Mouse (Mus musculus): Measurements from ENCODE around the gene Cyp24a1.
A peak's percentile ranks its signal among the peaks of the same experiment; 100 is the strongest.

The Cyp24a1 gene

DNA sequence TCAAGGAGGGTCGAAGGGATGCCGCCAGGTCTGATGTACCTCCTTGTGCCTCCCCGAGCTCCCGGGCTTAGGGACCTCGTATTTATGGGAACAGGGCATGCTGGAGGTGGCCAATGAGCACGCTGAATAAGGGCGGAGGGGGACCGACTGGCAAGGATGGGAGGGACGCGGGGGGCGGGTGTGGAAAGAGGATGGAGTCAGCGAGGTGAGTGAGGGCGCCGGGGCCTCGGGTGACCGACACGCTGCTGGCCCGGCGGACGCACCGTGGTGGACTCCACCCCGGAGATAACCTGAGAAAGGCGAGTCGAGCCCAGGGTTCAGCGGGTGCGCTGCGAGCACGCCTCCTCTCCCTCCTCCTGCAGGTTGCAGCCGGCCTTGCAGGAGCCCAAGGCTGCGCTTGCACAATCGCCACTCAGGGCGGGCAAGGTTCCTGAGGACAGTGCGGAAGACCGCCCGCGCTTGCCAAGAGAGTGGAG lies at the start of gene Cyp24a1:
Gene Cyp24a1 (minus strand): TSS at position 55 of the 476 bp plus-strand sequence.
- DNase-seq (ENCODE audit: low spot score) = no peak

DNA sequence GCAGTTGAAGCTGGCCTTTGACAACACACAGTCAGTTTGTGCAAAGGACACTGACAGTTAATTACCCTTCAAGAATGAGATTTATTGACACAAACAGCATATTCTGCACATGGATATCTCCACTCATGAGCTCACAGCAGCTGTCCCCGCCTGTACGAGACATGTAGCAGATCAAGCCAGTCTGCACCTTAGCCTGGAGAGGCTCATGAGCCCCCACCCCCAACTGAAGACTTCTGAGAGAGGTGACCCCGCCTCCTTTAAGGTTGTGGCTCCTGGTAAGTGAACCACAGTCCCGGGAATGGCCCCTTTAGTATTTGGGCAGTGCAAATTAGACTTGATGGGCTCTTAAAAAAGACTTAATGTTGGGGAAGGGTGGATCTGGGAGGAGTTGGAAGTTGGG lies 48.8 kb upstream of the Cyp24a1 start:
- DNase-seq (ENCODE audit: low spot score) = no peak

DNA sequence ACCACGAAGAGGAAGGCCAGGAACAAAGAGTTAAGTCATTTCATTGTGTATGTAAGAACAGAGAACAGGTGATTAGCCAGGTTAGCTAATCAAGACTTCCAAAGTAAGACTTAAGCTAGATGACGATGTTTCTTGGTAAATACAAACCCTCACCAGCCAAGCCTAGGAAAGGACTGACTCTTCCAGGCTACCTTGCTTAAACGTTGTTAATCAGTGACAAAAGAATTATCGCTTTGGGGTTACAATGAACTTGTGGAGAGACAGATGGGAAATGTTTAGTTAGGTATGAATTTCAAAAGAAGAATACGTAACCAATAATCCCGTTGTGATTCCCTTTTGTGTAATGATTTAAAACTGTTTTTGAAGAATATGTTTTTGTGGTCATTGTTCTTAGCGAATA lies 48.0 kb upstream of the Cyp24a1 start:
- DNase-seq (ENCODE audit: low spot score) = no peak

DNA sequence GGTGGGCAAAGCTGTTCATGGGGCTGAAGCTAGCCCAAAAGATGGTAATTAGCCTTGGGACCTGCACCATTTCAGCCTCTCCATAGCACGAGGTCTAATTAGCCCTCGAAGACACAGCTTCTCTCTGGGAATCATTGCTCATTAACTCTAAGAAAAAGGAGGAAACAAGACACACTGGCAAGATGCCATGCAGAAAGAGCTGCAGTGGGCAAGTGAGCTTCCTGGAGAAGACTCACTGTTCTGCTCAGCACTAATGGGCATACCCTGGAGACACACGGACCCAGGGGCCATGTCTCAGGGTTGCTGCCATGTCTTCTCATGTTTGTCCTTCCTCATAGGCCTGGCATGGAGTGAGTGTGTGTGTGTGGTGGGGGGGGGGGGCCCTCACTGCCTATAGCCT lies 47.2 kb upstream of the Cyp24a1 start:
- DNase-seq (ENCODE audit: low spot score) = no peak

DNA sequence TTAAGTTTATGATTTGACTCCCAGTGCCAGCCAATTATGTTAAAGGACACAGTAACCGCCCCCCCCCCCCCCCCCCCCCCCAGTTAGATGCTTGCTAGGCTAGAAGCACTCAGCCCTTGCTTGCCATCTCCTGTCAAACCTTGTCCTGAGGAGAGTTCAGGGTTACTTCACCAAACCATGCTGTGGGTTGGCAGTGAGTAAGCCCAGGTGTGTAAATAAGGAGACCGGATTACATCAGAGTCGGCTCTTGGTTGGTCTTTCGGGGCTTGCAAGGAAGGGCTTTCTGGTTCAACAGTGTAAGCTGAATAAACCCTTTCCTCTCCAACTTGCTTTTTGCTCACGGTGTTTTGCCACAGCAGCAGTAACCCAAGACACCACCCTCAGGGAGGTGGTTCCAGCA lies 46.7 kb upstream of the Cyp24a1 start:
- no peak for DNase-seq (ENCODE audit: low spot score)

DNA sequence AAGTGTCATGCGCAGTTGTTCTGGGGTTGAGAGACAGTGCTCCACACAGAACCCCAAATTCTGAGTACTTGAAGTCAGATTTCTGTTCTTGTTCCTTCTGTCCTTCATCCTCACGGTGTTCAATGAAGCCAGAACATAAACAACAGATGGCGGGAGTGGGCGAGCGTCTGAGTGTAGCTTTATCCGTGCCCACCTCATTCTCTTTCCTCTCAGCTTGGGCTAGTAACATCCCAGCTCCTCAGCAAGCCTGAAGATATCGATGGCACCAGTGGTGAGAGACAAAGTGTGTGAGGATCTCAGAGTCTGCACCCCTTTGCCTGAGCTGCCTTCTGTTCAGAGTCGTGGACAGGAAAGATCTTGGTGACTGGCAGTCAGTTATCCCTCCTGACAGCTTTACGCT lies 42.3 kb upstream of the Cyp24a1 start:
- DNase-seq (ENCODE audit: low spot score) = peak; percentile 55

DNA sequence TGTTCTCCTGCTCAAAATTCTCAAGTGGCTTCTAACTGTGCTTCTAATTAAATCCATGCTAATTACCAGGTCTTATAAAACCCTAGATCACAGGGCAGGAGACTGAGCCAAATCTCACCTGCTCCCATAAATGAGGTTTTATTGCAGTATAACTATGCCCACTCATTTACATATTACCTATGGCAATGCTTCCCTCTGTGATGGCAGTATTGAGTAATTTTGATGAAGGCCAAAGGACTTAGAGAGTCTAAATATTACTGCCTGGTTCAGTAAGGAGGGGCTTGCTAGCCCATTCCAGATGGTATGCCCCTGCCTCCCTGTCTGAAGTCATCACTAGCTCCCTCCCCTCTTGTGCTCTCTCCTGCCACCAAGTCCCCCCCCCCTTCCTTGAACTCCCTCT lies 38.9 kb upstream of the Cyp24a1 start:
- DNase-seq (ENCODE audit: low spot score) = no peak

DNA sequence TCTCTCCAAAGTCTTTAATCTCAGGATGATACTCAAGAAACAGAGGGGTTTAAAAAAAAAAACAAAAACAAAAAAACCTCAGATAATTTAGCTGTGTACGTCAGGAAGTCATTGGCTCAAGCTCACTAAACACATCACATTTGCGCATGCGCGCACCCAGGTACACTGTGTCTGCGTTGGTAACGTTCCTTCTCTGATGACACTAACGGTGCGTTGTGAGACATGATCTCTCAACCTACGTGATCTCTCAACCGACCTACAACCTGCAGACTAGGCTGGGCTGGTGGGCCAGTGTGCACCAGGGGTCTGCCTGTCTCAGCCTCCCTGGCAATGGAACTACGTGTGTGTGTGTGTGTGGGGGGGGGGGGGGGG lies 37.8 kb upstream of the Cyp24a1 start:
- DNase-seq (ENCODE audit: low spot score) = no peak

DNA sequence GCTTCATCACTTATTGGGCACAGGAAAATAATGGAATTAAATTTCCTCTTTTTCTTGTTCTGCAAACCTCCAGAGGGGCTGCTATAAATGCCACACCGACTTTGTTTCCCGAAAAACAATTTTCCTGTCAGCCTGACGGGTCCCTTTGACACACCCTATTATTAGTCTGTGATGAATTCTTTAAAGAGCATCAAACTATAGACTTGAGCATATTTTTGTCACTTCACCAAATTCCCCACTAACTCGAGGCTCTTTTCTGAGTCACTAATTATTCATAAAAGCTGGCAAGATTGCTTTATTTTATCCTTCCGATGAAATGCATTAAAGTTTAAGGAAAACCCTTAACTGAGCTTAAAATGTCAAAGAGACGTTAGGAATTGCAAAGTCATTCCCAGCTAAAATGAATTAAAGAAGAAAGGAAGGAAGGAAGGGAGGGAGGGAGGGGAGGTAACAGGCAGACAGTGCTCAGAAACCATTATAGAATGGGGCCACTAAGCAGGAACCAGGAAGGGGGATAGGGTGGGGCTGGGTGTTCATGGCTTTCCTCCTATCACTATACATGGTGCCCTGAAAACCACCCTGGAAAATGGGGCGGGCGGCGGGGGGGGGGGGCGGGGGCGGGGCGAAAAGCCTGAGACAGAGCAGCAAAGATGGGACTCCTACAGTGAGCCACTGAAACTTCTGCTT lies 37.3 kb upstream of the Cyp24a1 start:
- DNase-seq (ENCODE audit: low spot score) = no peak

DNA sequence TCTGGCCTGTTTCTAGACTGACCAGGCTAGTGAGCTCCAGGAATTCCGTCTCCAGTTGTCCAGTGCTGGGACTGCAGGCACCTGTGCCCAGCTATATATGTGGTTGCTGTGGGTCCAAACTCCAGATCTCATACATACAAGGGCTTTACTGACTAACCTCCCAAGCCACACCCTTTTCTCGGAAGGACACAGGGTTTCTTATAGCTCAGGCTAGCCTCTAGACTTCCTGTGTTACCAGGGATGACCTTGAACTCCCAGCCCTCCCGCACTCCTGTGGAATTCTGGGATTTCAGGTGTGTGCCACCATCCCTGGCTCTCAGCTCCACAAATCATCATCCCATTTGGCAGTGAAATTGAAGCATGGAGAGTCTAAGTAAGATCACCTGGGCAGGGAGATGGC lies 33.3 kb upstream of the Cyp24a1 start:
- no peak for DNase-seq (ENCODE audit: low spot score)

DNA sequence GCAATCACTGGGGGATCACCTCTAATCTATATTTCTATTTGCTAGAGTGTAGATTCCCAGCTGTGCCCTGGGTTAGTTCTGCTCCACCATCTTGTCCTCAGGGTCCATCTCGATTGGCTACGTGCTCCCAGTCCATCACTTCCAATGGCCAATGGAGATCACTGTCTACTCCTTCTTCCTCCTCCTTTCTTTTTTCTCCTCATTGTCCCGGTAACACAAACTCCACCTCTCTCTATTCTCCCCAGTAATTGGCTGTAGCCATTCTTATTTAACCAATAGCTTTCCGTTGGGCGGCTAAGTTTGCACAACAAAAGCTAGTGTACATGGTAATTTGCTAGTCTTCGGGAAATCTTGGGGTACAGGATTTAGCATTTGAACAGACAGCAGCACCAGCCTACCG lies 32.8 kb upstream of the Cyp24a1 start:
- DNase-seq (ENCODE audit: low spot score) = no peak

DNA sequence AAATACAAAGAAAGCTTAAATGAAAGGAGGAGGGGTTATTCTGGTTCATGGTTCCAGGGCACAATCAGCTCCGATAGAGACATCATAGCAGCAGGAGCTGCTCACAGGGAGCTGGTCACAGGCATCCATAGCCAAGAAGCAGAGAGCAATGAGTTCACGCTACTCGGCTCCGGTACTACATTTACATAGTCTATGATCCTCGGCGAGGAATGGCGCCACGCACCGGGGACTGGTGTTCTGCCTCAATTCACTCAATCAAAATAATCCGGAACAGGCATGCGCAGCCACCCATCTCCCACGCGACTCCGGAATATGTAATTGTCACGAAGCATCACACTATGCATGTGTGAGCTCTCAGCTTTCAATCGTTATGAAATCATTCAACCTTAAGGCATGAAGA lies 31.1 kb upstream of the Cyp24a1 start:
- no peak for DNase-seq (ENCODE audit: low spot score)

DNA sequence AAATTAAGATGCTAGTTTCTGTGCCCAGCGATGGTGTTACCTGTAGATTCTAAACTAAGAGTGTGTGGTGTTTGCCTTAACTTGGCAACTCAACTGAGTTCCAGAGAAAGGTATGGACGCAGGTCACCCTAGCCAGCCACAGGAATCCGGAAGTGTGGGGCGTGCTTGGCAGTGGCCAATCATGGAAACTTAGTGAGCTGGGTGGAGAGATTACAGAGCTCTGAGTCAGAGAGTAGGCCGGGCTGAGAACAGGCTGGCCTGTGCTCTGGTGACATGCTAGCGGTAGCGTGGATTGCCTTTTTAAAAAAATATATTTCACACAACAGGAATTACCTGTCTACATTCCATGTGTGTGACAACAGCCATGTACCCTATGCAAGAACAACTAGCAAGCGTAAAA lies 29.6 kb upstream of the Cyp24a1 start:
- no peak for DNase-seq (ENCODE audit: low spot score)

DNA sequence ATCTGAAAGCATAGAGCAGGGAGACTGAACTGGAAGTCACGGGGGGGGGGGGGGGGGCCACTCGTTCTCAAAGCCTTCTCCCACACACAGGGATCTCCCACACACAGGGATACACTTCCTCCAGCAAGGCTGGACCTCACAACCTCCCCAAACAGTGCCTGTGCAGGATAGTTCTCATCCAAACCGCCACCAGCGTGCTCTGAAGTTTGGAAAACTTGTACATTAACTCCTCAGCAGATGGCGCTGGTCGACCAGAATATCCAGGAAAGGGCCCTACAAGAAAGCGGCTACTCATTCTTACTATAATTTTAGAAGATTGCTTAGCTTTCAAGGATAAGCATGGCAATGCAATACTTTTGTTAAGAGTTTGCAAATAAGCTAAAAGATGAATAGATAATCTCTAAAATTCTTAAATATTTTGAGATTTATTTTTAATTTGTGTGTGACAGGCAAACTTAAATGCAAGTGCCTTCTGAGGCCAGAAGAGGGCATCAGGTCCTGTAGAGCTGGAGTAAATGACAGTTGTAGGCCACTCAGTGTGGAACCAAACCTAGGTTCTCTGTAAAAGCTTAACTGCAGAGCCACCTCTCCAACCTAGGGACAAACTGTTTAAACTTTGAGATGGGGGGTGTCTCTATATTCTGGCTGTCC lies 23.5 kb upstream of the Cyp24a1 start:
- peak; percentile 58 for DNase-seq (ENCODE audit: low spot score)

DNA sequence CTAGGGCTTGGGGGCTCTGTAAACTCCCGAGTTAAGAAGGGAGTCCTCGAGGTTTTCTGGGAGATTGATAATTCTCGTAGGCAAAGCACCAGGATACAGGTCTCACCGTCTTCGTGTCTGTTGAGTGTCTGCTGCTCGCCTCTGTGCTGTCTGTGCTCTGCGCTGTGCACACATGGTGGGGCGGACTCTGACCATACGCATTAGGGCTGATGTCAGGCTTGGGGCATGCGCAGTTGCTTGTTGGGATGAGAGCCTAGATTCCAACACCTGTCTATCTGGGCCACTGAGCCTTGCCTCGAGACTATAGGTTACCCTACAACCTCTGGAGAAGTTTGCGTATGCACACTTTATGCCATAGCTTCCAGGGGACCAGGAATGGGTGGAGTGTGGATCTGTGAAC lies 16.8 kb upstream of the Cyp24a1 start:
- no peak for DNase-seq (ENCODE audit: low spot score)

DNA sequence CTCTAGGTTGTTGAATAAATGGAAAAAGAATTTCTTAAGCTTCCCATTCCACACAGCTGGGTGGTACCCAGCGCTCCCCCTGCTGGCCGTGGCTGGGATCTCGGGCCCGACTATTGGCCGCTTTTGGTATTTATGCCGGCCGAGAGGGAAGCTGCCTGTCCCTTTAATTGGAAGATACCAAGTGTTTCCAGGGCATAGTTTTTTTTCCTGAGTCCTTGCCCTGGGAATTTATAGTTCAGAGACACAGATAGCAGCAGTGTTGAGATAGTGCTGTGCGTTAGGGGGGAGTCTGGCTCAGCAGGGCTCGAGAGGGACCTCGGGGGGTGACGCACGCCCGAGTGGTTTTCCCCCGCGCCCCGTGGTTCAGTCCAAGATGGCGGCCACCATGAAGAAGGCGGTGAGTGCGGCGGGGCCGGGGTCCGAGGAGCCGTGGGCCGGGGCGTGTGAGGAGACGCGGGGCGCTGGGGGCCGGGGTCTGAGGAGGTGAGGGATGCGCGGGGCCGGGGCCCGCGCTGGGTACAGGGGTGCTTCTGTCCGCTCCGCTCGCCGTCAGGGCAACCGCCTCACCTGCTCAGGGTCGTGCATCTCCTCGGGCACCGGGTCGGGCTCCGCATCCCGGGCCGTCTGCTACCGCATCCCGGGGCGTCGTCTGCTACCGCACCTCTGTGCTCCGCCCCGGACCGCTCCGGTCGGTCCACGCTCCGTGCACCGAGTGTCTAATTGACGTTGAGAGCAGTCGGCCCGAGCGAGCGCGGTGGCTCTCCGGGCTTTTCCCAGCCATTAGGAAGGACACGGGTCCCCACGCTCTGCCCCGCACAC lies 14.3 kb upstream of the Cyp24a1 start:
- DNase-seq (ENCODE audit: low spot score) = peak; percentile 95

DNA sequence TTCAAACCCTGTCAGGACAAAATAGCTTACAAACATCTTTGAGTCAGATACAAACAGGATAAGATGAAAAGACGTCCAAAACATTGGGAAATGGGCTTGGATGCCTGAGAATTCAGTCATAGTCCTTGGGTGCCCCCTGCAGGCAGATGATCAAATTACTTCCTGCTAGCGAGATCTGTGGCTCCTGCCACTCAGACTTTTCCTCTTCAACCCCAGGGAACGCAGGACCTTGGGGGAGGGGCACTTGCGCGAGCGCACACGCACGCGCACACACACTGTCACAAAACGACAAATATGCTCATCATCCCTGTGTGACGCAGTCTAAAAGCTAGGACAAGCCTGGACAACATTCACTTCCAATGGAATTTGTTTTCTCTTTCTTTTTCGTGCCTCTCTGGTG lies 11.9 kb upstream of the Cyp24a1 start:
- peak; percentile 95 for DNase-seq (ENCODE audit: low spot score)

DNA sequence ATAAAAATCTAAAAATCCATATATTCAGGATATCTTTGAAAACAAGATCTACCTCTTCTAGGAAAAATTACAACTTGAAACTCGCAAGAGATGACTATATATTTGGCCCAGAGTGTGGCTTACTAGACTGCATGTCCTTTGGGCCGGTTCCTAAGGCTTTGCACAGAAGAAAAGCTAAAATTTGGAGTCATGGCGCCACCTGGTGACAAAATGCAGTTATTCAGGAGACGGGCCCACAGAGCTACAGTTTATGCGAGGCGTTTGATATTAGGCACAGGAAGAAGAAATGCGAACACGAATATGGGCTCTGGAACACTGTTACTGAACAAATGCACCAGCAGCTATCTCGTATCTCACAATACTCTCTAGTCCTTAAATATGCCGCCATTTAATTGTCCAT lies 10.8 kb upstream of the Cyp24a1 start:
- DNase-seq (ENCODE audit: low spot score) = peak; percentile 89

DNA sequence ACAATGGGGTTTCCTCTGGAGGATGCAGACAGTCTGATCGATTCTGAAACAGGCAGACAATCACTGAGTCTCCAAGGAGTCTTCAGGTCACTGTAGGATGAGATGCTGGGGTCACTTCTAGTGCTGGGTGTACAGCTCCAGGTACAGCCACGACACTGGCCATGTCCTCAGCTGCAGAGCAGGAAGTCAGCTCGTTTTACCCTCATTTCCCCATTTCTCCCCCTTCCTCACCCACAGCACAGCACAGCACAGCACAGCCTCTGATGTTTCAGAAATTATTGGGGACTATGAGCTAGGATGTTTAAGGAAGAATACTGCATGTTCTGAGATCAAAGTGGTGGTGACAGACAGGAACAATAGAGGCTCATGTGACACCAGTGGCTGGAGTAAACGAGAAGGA lies 7.0 kb upstream of the Cyp24a1 start:
- no peak for DNase-seq (ENCODE audit: low spot score)

DNA sequence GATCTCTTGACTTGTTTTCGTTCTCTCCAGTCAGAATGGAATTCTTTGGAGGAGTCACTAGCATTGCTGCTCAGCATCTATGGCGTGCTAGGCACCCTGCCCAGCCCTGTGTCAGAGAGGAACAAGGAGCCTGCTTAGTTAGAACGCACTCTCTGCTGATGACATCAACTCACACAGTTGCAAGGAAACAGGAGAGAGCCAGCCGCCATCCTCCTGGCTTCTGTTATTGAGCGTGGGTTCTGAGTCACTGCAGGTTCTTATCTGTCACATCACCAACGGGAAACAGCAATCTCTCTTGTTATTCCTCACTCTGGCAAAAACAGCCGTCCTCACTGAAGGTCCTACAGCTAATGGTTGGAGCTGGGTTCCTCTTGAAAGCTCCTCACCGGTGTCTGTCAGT lies 6.4 kb upstream of the Cyp24a1 start:
- DNase-seq (ENCODE audit: low spot score) = no peak

DNA sequence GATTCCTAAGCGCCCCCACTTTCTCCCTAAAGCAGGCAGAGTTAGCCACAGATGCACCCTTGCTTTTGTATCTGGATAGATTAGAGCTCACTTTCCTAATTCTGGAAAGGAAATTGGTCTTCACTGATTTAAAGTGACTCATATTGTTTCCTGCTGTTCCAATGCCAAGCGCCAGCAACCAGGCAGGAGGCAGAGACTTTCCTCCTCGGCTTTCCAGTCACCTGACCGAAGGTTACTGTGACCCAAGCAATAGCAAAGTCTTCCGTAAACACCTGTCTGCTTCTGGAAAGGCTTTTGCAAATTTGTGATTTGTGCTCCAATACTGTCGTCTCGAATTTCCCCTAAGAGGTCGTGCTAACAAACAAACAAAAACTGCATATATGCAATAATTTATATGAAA lies 1.1 kb upstream of the Cyp24a1 start:
- DNase-seq (ENCODE audit: low spot score) = no peak

DNA sequence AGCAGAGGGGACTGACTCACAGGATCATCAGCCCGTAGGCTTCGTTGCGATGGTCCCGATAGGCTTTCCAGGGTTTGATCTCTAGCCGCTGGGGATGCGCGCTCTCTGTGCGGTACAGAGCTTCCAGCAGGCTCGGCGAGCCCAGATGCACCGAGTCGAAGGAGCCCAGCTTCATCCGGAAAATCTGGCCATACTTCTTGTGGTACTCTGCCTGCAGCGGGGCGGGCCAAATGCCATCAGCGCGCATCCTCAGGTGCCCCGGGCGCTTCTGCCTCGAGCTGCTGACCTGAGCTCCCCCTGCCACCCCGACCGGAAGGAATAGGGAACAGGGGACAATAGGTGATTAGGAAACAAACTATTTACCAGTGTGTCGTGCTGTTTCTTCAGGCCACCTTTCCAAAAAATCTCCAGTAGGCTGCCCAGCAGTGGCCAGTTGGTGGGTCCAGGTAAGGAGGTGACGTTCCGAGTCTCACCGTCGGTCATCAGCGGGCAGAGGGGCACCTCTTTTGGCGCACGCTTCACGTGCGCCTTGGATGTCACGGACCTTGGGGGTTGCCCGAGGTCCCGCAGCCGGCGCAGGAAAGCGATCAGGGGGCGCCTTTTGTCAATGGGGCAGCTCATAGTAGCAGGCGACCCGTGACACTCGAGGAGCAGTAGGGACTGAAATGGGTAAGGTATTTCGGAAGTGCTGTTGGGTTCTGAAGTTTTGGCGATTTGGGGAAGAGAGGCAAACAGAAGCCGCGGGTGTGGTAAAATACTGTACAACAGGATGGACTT lies 603 bp downstream of the Cyp24a1 start, which contains the start of gene Pfdn4:
Gene Pfdn4 (plus strand): TSS at position 275 of the 777 bp plus-strand sequence.
- DNase-seq (ENCODE audit: low spot score) = no peak
